Mouse (Mus musculus) heart, postnatal 36 days (tissue): ENCODE results near the gene Maml1. TPM values are rescaled to one million over a fixed set of nuclear protein-coding genes. Genes with fewer than 3 reads are reported as not detected.

Experiments
- DNase-seq, 2 experiments: peaks; one replicate each; pipeline ENCODE4 v3.0.0; 2021 to 2022
- intact Hi-C: fragments of 180-260 bp; cut with DNase I; formaldehyde crosslinking; loops from one replicate; pipeline ENCODE4 v1.15.1; 2025
- total RNA-seq, 2 experiments: library from RNA; stranded (reverse); gene quantifications; 2 replicates each; pipeline ENCODE4 v1.2.3; 2021

The Maml1 gene
- total RNA-seq, 2 experiments from 2014 or later, result 11.5 to 11.8 TPM

GRCm38 (mm10) chr11:50225611-50226378 lies 66.3 kb downstream of the Maml1 start:
- DNase-seq, result peak in 1 of 2 experiments; percentile 43
- intact Hi-C loops, result loop anchor here (2.0 kb wide), 3 partner anchors 15 to 63 kb away; partner anchors contain the start of genes Mgat4b, Mrnip and Sqstm1

GRCm38 (mm10) chr11:50224671-50225530 lies 67.2 kb downstream of the Maml1 start:
- peak; percentile 91 to 92 for DNase-seq
- intact Hi-C loops, result loop anchor here (2.0 kb wide), 3 partner anchors 14 to 62 kb away; partner anchors contain the start of genes Mgat4b, Mrnip and Sqstm1

GRCm38 (mm10) chr11:50223783-50224662 lies 68.1 kb downstream of the Maml1 start:
- no peak for DNase-seq
- intact Hi-C loops, result loop anchor here (2.0 kb wide), 3 partner anchors 13 to 61 kb away; partner anchors contain the start of genes Mgat4b, Mrnip and Sqstm1

DNA sequence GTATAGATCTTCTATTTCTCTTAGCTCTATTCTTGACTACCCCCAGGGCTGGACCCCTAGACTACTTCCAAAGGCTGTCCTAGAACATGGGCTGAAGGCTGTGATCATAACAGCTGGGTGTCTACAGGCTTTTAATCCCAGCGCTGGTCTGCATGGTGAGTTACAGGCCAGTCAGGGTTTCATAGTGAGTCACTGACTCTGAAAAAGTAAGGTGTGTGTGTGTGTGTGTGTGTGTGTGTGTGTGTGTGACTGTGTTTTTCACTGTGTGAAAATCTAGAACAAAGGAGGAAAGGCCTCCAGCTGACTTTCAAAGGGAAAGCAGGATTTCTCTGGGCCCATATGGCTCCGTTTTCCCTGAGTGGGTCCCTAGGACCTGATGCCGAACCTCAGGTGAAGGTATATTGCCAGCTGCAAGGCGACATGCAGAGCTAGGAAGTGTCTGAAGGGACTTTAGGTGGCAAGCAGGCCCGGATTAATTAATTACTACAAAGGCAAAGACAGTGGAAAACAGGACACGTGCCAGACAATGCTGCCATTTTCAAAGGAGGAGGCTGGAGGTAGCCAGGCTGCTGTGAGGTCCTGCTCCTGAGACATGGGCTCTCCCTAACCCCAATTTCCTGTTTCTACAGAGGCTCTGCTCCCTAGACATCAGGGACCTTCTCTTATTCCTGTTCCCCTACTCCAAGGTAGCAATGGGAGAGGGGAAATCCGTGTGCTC lies 69.4 kb downstream of the Maml1 start:
- intact Hi-C loops, result no loop called here
- DNase-seq, result no peak

GRCm38 (mm10) chr11:50219833-50220232 lies 72.3 kb downstream of the Maml1 start:
- DNase-seq, result no peak
- intact Hi-C loops, result no loop called here

DNA sequence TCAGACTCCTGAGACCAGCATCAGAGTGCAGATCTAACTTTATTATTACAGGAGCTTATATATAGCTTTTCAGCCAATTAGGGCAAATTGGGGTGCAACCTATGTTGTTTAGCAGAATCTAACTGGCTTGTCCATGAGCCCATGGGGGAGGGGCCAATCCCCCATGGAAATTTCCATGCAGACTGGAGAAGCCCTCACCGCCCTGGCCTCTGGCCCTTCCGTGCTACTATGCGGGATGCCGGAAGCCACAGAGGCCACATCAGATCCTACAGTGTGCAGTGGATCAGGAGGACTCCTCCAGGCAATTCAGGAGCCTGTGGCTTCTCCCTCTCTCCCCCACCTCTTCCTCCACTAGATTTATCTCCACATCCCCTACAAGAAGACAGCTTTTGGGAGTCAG lies 74.3 kb downstream of the Maml1 start:
- intact Hi-C loops, result no loop called here
- DNase-seq, result no peak

- intact Hi-C loops, result no loop called here
- DNase-seq, result no peak
Observed at GRCm38 (mm10) chr11:50216724-50217366, 75.3 kb downstream of the Maml1 start.

- intact Hi-C loops, result no loop called here
- no peak for DNase-seq
Observed at GRCm38 (mm10) chr11:50215633-50216032, 76.5 kb downstream of the Maml1 start.

- intact Hi-C loops, result loop anchor here (5.0 kb wide), 1 partner anchor 502 kb away; the partner anchor contains the start of gene Cnot6
Observed at GRCm38 (mm10) chr11:50214631-50215030, 77.5 kb downstream of the Maml1 start.

GRCm38 (mm10) chr11:50212848-50213758 lies 79.0 kb downstream of the Maml1 start:
- peak; percentile 77 to 88 for DNase-seq
- intact Hi-C loops, result loop anchor here (5.0 kb wide), 1 partner anchor 501 kb away; the partner anchor contains the start of gene Cnot6

More at GRCm38 (mm10) chr11:50214631-50215030, 77.5 kb downstream of the Maml1 start:
- no peak for DNase-seq

GRCm38 (mm10) chr11:50212060-50212739 lies 79.9 kb downstream of the Maml1 start:
- no peak for DNase-seq
- intact Hi-C loops, result loop anchor here (5.0 kb wide), 1 partner anchor 500 kb away; the partner anchor contains the start of gene Cnot6

DNA sequence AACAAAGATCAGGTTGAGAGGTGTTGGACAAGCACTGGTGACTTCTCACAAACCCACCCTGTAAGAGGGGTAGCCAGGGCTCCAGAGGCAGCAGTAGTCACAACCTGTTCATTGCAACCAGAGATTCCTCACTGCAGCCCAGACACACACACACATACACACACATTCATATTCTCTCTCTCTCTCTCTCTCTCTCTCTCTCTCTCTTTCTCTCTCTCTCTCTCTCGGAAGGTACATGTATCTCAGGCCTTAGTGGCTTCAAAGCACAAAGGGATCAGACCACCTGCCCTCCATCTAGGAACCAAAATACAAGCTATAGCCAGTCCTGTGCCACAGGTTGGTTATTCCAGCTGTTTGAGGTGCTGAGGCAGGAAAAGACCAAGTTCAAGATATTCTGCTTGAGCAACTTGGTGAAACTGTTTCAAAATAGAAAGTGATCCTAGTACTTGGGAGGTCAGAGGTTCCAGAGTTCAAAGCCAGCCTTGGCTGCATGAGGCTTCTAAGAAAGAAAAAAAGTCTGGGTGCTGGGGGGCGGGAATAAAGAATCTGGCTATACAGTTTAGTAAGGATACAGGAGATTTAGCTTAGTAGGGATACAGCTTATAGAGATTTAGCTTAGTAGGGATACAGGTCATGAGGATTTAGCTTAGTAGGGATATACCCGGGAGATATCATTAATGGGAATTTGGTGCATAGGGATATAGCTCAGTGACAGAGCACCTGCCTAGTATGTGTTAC lies 80.6 kb downstream of the Maml1 start:
- intact Hi-C loops, result loop anchor here (2.0 to 5.0 kb wide), 2 partner anchors 13 to 499 kb away; partner anchors contain the start of gene Cnot6
- no peak for DNase-seq

DNA sequence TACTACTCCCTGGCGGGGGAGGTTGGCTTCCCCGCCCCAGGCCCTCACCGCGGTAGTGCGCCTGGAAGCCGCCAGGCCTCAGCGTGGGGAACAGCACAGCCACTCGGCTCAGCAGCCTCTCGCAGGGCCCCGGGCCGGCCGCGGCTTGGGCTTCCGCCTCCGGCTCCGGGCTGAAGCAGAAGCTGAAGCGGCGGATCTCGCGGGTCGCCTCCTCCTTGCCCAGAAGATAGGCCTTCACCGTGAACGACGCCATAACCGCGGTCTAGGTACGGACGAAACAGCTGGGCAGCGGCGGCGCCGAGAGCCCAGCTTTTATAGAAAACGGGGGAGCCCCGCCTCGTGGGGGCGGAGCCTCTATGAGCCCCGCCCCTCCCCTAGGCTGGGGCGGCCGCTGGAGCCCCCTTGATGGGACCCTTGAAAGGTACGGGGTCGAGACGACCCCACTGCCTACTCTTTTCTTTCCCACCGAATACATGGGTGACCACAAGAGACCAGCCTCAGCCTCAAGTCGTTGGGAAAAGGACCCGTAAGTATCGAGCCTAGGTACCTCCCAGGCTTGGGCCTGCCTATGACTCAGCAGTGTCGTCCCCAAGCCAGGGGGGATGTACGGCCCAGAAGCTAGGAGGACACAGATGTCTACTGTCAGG lies 81.5 kb downstream of the Maml1 start, which contains the start of the genes Sqstm1 and Mgat4b:
Gene Sqstm1, minus strand, starts transcription at position 323 of the 647 bp plus-strand sequence.
Gene Mgat4b, plus strand, starts transcription at position 386 of the 647 bp plus-strand sequence.
- intact Hi-C loops, result loop anchor here (2.0 to 5.0 kb wide), 2 partner anchors 14 to 498 kb away; partner anchors contain the start of gene Cnot6

GRCm38 (mm10) chr11:50210101-50210504 lies 82.0 kb downstream of the Maml1 start:
- intact Hi-C loops, result loop anchor here (2.0 to 5.0 kb wide), 2 partner anchors 15 to 498 kb away; partner anchors contain the start of gene Cnot6
- peak; percentile 79 to 83 for DNase-seq

More for the DNA sequence above, 81.5 kb downstream of the Maml1 start, which contains the start of the genes Sqstm1 and Mgat4b:
- DNase-seq, result peak; percentile 90 to 95

DNA sequence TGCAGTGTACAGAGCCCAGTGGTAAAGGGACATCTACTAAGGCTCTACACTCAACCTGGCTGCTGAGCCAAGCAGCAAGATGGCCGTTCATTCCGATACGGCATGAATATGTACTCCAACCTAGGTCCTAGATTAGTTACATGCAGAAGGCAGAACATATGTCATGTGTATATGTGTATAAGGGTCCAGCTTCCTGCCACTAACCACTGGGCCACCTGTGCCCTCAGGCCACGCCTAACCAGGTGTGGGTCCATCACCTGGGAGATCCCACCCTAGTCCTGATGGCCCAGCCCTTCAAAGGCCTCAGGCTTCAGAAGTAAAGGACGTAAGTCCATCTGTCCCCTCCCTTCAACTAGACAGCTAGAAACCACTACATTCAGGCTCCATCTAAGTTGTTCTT lies 84.1 kb downstream of the Maml1 start:
- DNase-seq, result no peak
- intact Hi-C loops, result no loop called here
